Mouse (Mus musculus): ENCODE measurements around the gene Gpx1.

DNA sequence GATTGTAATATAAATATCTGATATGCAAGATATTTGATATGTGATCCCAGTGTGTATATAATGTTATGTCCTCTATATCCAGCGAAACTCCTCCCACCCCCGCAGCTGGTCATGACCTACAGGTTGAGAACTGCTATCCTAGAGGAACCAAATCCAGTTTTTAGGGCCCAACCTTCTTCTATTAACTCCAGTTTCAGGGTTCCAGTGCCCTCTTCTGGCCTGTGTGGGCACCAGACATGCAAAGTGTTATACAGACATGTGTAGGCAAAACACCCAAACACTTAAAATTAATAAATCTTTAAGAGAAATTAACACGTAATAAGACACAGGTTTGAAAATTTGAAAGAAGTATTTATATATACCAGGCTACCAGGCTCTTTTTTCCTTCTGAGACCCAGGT lies 21.1 kb upstream of the Gpx1 start:
- TF ChIP-seq CTCF (IDR thresholded peaks at IDR 0.05; ENCODE audit: low read depth, low read length) (no peak), POLR2A (IDR thresholded peaks at IDR 0.05; ENCODE audit: insufficient read depth, low read length) (no peak)
